Mouse (Mus musculus): ENCODE data around the gene Gckr.

DNA sequence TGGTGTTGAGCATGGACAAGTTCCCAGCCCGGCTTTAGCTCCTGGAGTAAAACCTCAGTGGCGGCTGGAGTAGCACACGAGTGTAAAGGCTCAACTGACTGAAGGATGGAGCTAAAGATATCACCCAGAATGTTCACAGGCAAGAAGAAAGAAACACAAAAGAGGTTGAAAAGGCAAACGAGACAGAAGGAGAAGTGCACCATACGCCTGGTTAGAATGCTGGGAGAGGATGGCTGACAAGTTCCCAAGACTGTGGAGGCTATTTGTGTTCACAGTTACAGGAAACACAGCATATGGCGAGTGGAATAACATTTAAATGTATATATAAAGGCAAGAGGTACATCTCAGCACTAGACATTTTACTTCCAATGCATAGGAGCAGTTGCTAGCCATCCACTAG lies 24.2 kb upstream of the Gckr start:
- TF ChIP-seq POLR2A (IDR thresholded peaks at IDR 0.05; ENCODE audit: insufficient read depth, low read length) (no peak), CTCF (IDR thresholded peaks at IDR 0.05; ENCODE audit: low read depth, low read length) (no peak)

All from ES-Bruce4 (cell line).